Mouse (Mus musculus) testis, adult 2 months (tissue): Measurements from ENCODE around the gene Cfc1.

ENCODE experiments used
- CTCF ChIP-seq: fragments of 200-500 bp; IDR thresholded peaks from 2 replicates; pipeline ENCODE4 v1.5.1; 2012; ENCODE audit warnings: low read depth, mild to moderate bottlenecking, inconsistent platforms, low read length, moderate library complexity; ENCODE audit not compliant: control insufficient read depth, insufficient read depth, insufficient replicate concordance
- POLR2A ChIP-seq: fragments of 200-500 bp; IDR thresholded peaks from 2 replicates; pipeline ENCODE4 v1.6.1; 2012; ENCODE audit warnings: low read depth, mild to moderate bottlenecking, inconsistent platforms, low read length, moderate library complexity; ENCODE audit not compliant: control insufficient read depth

DNA sequence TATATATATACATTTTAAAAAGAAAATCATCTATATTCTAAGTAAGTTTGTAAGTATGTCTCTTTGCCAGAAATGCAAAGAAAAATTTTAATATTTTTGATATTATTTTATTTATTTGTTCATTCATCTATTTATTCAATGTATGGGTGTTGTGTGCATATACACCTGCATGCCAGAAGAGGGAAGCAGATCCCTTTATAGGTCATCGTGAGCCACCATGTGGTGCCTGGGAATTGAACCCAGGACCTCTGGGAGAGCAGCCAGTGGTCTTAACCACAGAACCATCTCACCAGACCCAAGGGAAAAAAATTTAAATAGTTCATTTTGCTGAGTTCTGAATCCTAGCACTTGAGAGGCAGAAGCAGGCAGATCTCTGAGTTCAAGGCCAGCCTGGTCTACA, 17.2 kb upstream of the Cfc1 start:
- TF ChIP-seq POLR2A, result no peak
- TF ChIP-seq CTCF, result no peak
